Mouse (Mus musculus): ENCODE measurements at regions not wholly inside any gene's neighbourhood (a gene's known extent, or its start where the extent isn't known, plus 50 kb on each side); places are given as distances from the start of the nearest gene placed in this dataset.

- TF ChIP-seq CTCF (IDR thresholded peaks at IDR 0.05; ENCODE audit: insufficient read depth, low read depth, low read length) (no peak), POLR2A (IDR thresholded peaks at IDR 0.05; ENCODE audit: insufficient read depth, low read depth, low read length) (no peak)
These were observed 403.1 kb upstream of the Nr2f2 start for GRCm38 (mm10) chr7:70769655-70770054.
